Mouse (Mus musculus) CH12.LX (cell line): Measurements from ENCODE around the gene Ccdc157.

Experiments
- CTCF ChIP-seq, 2 experiments: IDR thresholded peaks in 1 of 2; conservative IDR thresholded peaks in 1 of 2; 2 replicates each; pipeline ENCODE4 v1.5.1; 2011 to 2012; ENCODE audit warnings: low read depth in 2 of 2, low read length in 2 of 2, improper control_type of control experiment in 1 of 2, inconsistent platforms in 1 of 2, mild to moderate bottlenecking in 1 of 2, moderate library complexity in 1 of 2
- NELFE ChIP-seq: IDR thresholded peaks from 2 replicates; pipeline ENCODE4 v1.6.1; 2011; ENCODE audit warnings: low read depth, low read length, improper control_type of control experiment

DNA sequence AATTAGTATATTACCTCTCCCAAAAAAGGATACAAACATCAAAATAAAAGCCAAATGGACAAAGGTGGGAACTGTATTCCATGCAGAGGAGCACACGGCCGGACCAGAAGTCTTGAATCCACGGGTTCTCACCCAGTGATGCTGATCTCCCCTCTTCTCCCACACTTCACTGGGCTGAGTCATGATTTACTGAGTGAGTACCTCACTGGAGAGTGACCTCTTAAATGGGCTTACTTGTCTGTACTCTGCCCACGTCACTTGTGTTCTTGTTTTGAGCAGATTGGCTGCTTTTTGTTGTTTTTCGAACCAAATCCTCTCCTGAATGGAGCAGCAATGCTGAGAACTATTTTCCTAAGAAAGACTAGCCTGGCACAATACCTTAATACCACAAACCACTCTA, 55.1 kb downstream of the Ccdc157 start:
- TF ChIP-seq NELFE: no peak
- no peak for TF ChIP-seq CTCF (conservative IDR thresholded peaks at IDR 0.05 in 1 of 2, IDR thresholded peaks at IDR 0.05 in 1 of 2; ENCODE audit: low read depth in 2 of 2, low read length in 2 of 2)
